In genomic region chr4:101264741-101265513, GRCm38 (mm10) we compare ENCODE assay signal across 8 mouse cellular contexts. TPM values are rescaled to one million over a fixed set of nuclear protein-coding genes. Genes with fewer than 3 reads are reported as not detected.
DNase-seq lines count a peak whose midpoint lies in the region; ATAC-seq and TF ChIP-seq lines count a peak whose summit lies in the region.

TSS of gene Jak1 (minus strand) at chr4:101265282.

- CTCF ChIA-PET in Patski (lab: Charles Lee), result no interaction called here

- peak within 1 kb of the TSS; percentile 92 for H3K4me3 ChIP-seq in hindbrain, embryonic 13.5 days

- H3K9ac ChIP-seq in hindbrain, embryonic 13.5 days, result peak within 1 kb of the TSS; percentile 94

- POLR2A ChIA-PET in Patski (lab: Charles Lee), result interaction anchor here (0.8 to 1.2 kb wide), 4 partner anchors 9 to 94 kb away, joined by 3 to 4 read pairs (median 3); no protein-coding TSS in a partner anchor

- TF ChIP-seq CTCF in Patski (IDR thresholded peaks at IDR 0.05), result no peak

- under 1% methylated on average over 84 of the region's 84 CpGs for WGBS in hindbrain, embryonic 13.5 days

- no peaks in the 10 kb centered on the region for H3K9me3 ChIP-seq in hindbrain, embryonic 13.5 days

- ATAC-seq in Patski, result peak; percentile 94
- peak; percentile 99 for ATAC-seq in hindbrain, embryonic 13.5 days (ENCODE audit: low FRiP score)

- peak; percentile 62 for DNase-seq in Patski (ENCODE audit: low read depth, low spot score)
- DNase-seq in cerebellum, postnatal 14 days, result peak; percentile 96 to 98
- peak; percentile 91 to 96 for DNase-seq in frontal cortex, postnatal 14 days (ENCODE audit: low spot score in 2 of 2)
- DNase-seq in layer of hippocampus, postnatal 25 days (ENCODE audit: extremely low spot score in 1 of 2, low spot score in 1 of 2), result peak; percentile 90 to 92
- peak; percentile 99 for DNase-seq in lung, postnatal 25 days (ENCODE audit: low spot score)
- peak; percentile 97 for DNase-seq in retina, embryonic 14.5 days (ENCODE audit: low spot score)
- DNase-seq in thymus, postnatal 4 days, result peak; percentile 98

- H3K4me1 ChIP-seq in hindbrain, embryonic 13.5 days (replicated peaks), result peaks cover 8% of the 10 kb centered on the region; the same call in 1 of the 2 replicates

- H3K36me3 ChIP-seq in hindbrain, embryonic 13.5 days, result no peaks in the 10 kb centered on the region

- peak within 1 kb of the TSS; percentile 79 for H3K27ac ChIP-seq in hindbrain, embryonic 13.5 days

- in situ Hi-C loops in Patski (cut with MboI; ENCODE audit: low pct_unique_long_range_greater_than_20kb), result no loop called here

- no peaks in the 10 kb centered on the region for H3K27me3 ChIP-seq in Patski
- no peaks in the 10 kb centered on the region for H3K27me3 ChIP-seq in hindbrain, embryonic 13.5 days

- peak within 1 kb of the TSS; percentile 77 for H3K4me2 ChIP-seq in hindbrain, embryonic 13.5 days

RNA-seq across cellular contexts. Expression of gene Jak1, which starts in this region (rescaled TPM):
- 115 TPM for polyA plus RNA-seq in Patski (2021)
- polyA plus RNA-seq in hindbrain, embryonic 13.5 days (2015; fragmentation: Nextera tagmentation; extraction: Ambion mirVana), result 63.4 and 66.3 TPM in 2 replicates
- 100 to 1,000 TPM; 118 to 121 TPM for total RNA-seq in layer of hippocampus, postnatal 25 days (2021)

Comparison
In these comparisons a context has a peak if more than half of its experiments do, and no peak if none do; other contexts are left out.
1. Peak in every context shown above with its lines: DNase-seq, ATAC-seq, H3K4me3 ChIP-seq and H3K27ac ChIP-seq.